Mouse (Mus musculus) forebrain, embryonic 15.5 days (tissue): ENCODE measurements at regions not wholly inside any gene's neighbourhood (a gene's known extent, or its start where the extent isn't known, plus 50 kb on each side); places are given as distances from the start of the nearest gene placed in this dataset.

Experiments used
- ATAC-seq: fragments of 200-750 bp; cut with Nextera tagmentation; replicated peaks from 2 replicates; pipeline ENCODE4 v1.8.0; 2017; ENCODE audit warnings: mild to moderate bottlenecking, moderate TSS enrichment, moderate library complexity
- H3K27ac ChIP-seq: fragments of 300-500 bp; sonication (generic); replicated peaks from 2 replicates; pipeline ENCODE4 v1.5.1; 2015; ENCODE audit warnings: mild to moderate bottlenecking, inconsistent platforms
- H3K27me3 ChIP-seq: fragments of 300-500 bp; sonication (generic); 2 replicates; pipeline ENCODE4 v1.6.1; 2015; ENCODE audit warnings: inconsistent platforms
- H3K36me3 ChIP-seq: fragments of 300-500 bp; sonication (generic); 2 replicates; pipeline ENCODE4 v1.6.1; 2015; ENCODE audit warnings: mild to moderate bottlenecking, inconsistent platforms
- H3K4me1 ChIP-seq: fragments of 300-500 bp; sonication (generic); 2 replicates; pipeline ENCODE4 v1.6.1; 2015; ENCODE audit warnings: inconsistent platforms
- H3K4me2 ChIP-seq: fragments of 300-500 bp; sonication (generic); replicated peaks from 2 replicates; pipeline ENCODE4 v1.6.1; 2015; ENCODE audit warnings: mild to moderate bottlenecking, inconsistent platforms
- H3K4me3 ChIP-seq: fragments of 300-500 bp; sonication (generic); 2 replicates; pipeline ENCODE4 v1.5.1; 2015; ENCODE audit warnings: mild to moderate bottlenecking, inconsistent platforms
- H3K9ac ChIP-seq: fragments of 300-500 bp; sonication (generic); replicated peaks from 2 replicates; pipeline ENCODE4 v1.6.1; 2015; ENCODE audit warnings: mild to moderate bottlenecking, inconsistent platforms
- H3K9me3 ChIP-seq: fragments of 300-500 bp; sonication (generic); 2 replicates; pipeline ENCODE4 v1.6.1; 2016; ENCODE audit warnings: inconsistent platforms
- WGBS: fragments of 180-500 bp; shearing (Covaris S2); methylation state at CpG from one replicate; pipeline ENCODE4 v1.1.7; 2015; ENCODE audit warnings: mixed read lengths; 5-methylcytosine and 5-hydroxymethylcytosine counted together

GRCm38 (mm10) chr10:119146342-119146741 is 93.5 kb downstream of the Cand1 start:
- no peak overlapping the region for H3K4me3 ChIP-seq
- H3K4me1 ChIP-seq, result no peaks in the 10 kb centered on the region
- H3K36me3 ChIP-seq, result no peaks in the 10 kb centered on the region
- H3K27ac ChIP-seq, result no peak overlapping the region
- H3K27me3 ChIP-seq, result no peaks in the 10 kb centered on the region
- no peak overlapping the region for H3K9ac ChIP-seq
- WGBS, result 83% methylated on average over 6 of the region's 6 CpGs
- no peak for ATAC-seq
- H3K4me2 ChIP-seq, result no peak overlapping the region
- no peaks in the 10 kb centered on the region for H3K9me3 ChIP-seq

GRCm38 (mm10) chr10:119142866-119143265 is 97.0 kb downstream of the Cand1 start:
- no peak overlapping the region for H3K9ac ChIP-seq
- no peak overlapping the region for H3K4me2 ChIP-seq
- 95% methylated on average over 6 of the region's 6 CpGs for WGBS
- H3K27me3 ChIP-seq, result no peaks in the 10 kb centered on the region
- no peak for ATAC-seq
- H3K9me3 ChIP-seq, result no peaks in the 10 kb centered on the region
- H3K36me3 ChIP-seq, result no peaks in the 10 kb centered on the region
- H3K4me1 ChIP-seq, result no peaks in the 10 kb centered on the region
- no peak overlapping the region for H3K4me3 ChIP-seq
- no peak overlapping the region for H3K27ac ChIP-seq

DNA sequence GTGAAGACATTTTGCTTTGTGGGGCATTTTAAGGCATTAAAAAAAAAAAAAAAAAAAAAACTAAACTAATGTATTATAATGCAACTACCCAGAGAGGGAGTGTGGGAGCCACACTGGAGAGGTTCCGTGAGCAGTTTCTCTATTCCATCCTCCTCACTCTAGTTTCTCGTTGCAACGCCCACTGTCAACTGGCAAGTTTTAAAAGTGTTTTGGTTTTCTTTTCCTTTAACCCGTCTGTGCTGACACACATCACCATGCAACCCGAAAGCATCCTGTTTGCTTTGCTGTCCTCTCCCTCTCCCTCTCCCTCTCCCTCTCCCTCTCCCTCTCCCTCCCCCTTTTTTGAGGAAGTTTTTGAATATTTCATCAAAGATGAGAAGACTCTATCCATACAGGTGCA is 97.5 kb downstream of the Cand1 start:
- Histone ChIP-seq H3K4me2 (no peak overlapping the region), H3K4me1 (no peaks in the 10 kb centered on the region), H3K9me3 (no peaks in the 10 kb centered on the region), H3K27me3 (no peaks in the 10 kb centered on the region), H3K9ac (no peak overlapping the region), H3K36me3 (no peaks in the 10 kb centered on the region), H3K4me3 (no peak overlapping the region), H3K27ac (no peak overlapping the region)
- 89% methylated on average over 5 of the region's 5 CpGs for WGBS
- no peak for ATAC-seq

GRCm38 (mm10) chr10:119138237-119138636 is 101.6 kb downstream of the Cand1 start:
- WGBS, result 73% methylated on average over 6 of the region's 6 CpGs
- Histone ChIP-seq H3K27me3 (no peaks in the 10 kb centered on the region), H3K4me2 (no peak overlapping the region), H3K9ac (no peak overlapping the region), H3K9me3 (no peaks in the 10 kb centered on the region), H3K4me1 (no peaks in the 10 kb centered on the region), H3K27ac (no peak overlapping the region), H3K4me3 (no peak overlapping the region), H3K36me3 (no peaks in the 10 kb centered on the region)
- ATAC-seq, result no peak

DNA sequence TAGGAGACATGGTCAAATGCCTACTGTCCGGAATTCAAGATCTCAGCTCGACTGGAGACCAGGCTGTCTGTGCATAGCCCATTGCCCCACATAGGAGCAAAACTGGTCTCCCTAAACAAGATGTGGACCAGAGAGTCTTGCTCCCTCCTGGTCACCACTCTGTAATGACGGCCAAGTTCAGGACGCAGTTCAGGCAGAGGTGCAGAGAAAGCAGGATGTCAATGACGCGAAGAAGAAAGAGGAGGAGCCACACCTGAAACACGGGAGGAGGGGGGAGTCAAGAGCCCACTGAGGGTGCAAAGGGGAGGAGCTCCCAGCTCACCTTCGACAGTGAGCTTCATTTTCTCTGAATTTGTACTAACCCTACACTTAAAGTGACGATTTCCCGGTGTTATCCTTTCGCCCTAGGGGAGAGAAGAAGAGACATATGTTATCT is 104.3 kb downstream of the Cand1 start:
- H3K9ac ChIP-seq, result no peak overlapping the region
- 63% methylated on average over 11 of the region's 11 CpGs for WGBS
- no peaks in the 10 kb centered on the region for H3K27me3 ChIP-seq
- H3K9me3 ChIP-seq, result no peaks in the 10 kb centered on the region
- ATAC-seq, result no peak
- H3K4me2 ChIP-seq, result no peak overlapping the region
- no peak overlapping the region for H3K4me3 ChIP-seq
- no peak overlapping the region for H3K27ac ChIP-seq
- H3K4me1 ChIP-seq, result no peaks in the 10 kb centered on the region
- no peaks in the 10 kb centered on the region for H3K36me3 ChIP-seq

DNA sequence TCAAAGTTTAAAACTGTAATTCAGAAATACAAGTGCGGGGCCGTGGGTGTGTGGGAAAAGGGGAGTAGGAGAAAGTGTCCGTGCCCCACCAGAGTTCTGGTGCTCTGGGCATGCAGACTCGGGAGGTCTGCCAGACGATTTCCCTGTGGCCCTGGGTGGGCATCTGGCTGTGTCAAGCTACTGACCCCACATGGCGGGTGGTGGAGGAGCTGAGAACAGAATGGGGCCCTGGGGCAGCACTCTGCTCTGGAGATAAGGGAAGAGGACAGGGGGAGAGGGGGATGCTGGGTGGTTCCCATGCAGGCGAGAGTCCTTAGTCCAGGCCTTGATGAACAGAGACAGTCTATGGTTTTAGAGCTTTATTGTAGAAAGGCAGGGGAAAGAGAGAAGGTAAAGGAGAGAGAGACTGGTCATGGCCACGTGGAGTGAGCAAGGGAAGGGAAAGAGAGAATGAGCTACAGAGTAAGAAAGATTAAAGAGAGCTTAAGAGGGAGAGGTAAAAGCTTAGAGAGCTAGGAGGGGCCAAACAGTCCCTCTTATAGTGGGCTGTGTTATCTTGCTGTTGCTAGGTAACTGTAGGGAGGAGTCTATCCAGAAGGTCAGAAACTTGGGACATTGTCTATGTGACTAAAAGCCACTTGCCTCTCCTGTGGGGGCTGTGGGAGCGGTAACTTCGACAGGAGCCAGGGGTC is 104.9 kb downstream of the Cand1 start:
- no peaks in the 10 kb centered on the region for H3K27me3 ChIP-seq
- ATAC-seq, result no peak
- WGBS, result 65% methylated on average over 10 of the region's 10 CpGs
- H3K9ac ChIP-seq, result no peak overlapping the region
- H3K4me1 ChIP-seq, result no peaks in the 10 kb centered on the region
- no peaks in the 10 kb centered on the region for H3K36me3 ChIP-seq
- no peak overlapping the region for H3K27ac ChIP-seq
- H3K4me2 ChIP-seq, result no peak overlapping the region
- no peak overlapping the region for H3K4me3 ChIP-seq
- no peaks in the 10 kb centered on the region for H3K9me3 ChIP-seq

DNA sequence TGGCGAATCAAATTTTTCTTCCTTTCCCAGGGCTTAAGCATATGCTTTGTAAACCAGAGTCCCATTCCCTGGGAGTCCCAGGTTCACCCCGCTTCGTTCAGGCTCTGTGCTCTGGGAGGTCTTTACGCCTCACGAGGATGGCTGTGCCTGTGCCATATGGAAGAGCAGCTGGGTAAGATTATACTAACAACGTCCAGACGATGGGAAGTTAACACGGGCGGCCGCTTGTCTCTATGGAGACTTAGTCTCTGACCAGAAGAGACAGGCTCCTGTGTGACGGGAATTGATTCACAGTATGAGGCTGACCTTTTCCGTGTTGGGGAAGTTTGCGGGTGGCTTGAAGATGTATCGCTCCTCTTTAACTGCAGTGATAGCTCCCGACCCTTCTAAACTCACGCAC is 107.9 kb downstream of the Cand1 start:
- Histone ChIP-seq H3K4me3 (no peak overlapping the region), H3K27ac (no peak overlapping the region), H3K9me3 (no peaks in the 10 kb centered on the region), H3K9ac (no peak overlapping the region), H3K4me1 (no peaks in the 10 kb centered on the region), H3K27me3 (no peaks in the 10 kb centered on the region), H3K36me3 (no peaks in the 10 kb centered on the region), H3K4me2 (0 out of 2 replicates have a peak overlapping the region, but pooled peaks have one; percentile 10)
- WGBS, result 57% methylated on average over 16 of the region's 16 CpGs
- peak; percentile 84 for ATAC-seq

- Histone ChIP-seq H3K4me1 (no peaks in the 10 kb centered on the region), H3K9me3 (no peaks in the 10 kb centered on the region), H3K4me2 (no peak overlapping the region), H3K36me3 (no peaks in the 10 kb centered on the region), H3K9ac (no peak overlapping the region), H3K27ac (no peak overlapping the region), H3K27me3 (no peaks in the 10 kb centered on the region), H3K4me3 (no peak overlapping the region)
- no peak for ATAC-seq
- WGBS, result 91% methylated on average over 6 of the region's 6 CpGs
These were observed 109.2 kb downstream of the Cand1 start for GRCm38 (mm10) chr10:119130676-119131075.

GRCm38 (mm10) chr10:119128035-119128434 is 111.8 kb downstream of the Cand1 start:
- no peaks in the 10 kb centered on the region for H3K27me3 ChIP-seq
- H3K27ac ChIP-seq, result no peak overlapping the region

DNA sequence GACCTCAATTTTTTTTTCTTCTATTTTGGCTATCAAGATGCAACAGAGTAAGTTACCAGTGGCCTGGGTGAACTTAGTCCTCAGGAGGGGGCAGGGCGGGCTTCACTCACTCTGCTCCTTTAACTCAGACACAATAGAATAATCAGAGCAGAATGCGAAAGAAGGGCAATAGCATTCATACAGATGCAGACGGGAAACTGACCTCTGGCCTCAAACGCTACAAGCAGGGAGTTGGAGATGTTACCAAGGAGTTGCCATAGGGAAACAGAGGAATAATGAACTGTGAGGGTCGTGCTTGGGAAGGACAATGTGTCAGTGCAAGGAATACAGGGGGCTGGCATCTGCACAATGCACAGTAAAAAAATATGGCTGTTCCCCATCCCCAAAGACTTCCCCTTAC is 116.3 kb downstream of the Cand1 start:
- Histone ChIP-seq H3K9me3 (no peaks in the 10 kb centered on the region), H3K27ac (no peak overlapping the region), H3K4me1 (no peaks in the 10 kb centered on the region), H3K4me2 (no peak overlapping the region), H3K4me3 (no peak overlapping the region), H3K9ac (no peak overlapping the region), H3K27me3 (no peaks in the 10 kb centered on the region), H3K36me3 (no peaks in the 10 kb centered on the region)
- no peak for ATAC-seq
- WGBS, result 41% methylated on average over 5 of the region's 5 CpGs

More at GRCm38 (mm10) chr10:119128035-119128434, 111.8 kb downstream of the Cand1 start:
- WGBS, result 89% methylated on average over 3 of the region's 3 CpGs
- no peak for ATAC-seq
- Histone ChIP-seq H3K4me2 (no peak overlapping the region), H3K9me3 (no peaks in the 10 kb centered on the region), H3K4me3 (no peak overlapping the region), H3K9ac (no peak overlapping the region), H3K36me3 (no peaks in the 10 kb centered on the region), H3K4me1 (no peaks in the 10 kb centered on the region)

- Histone ChIP-seq H3K4me1 (no peaks in the 10 kb centered on the region), H3K4me3 (no peak overlapping the region), H3K27me3 (no peaks in the 10 kb centered on the region), H3K9ac (no peak overlapping the region), H3K36me3 (no peaks in the 10 kb centered on the region), H3K9me3 (no peaks in the 10 kb centered on the region), H3K4me2 (no peak overlapping the region), H3K27ac (no peak overlapping the region)
- no peak for ATAC-seq
- 81% methylated on average over 8 of the region's 8 CpGs for WGBS
These were observed 117.5 kb downstream of the Cand1 start for GRCm38 (mm10) chr10:119122347-119122746.

DNA sequence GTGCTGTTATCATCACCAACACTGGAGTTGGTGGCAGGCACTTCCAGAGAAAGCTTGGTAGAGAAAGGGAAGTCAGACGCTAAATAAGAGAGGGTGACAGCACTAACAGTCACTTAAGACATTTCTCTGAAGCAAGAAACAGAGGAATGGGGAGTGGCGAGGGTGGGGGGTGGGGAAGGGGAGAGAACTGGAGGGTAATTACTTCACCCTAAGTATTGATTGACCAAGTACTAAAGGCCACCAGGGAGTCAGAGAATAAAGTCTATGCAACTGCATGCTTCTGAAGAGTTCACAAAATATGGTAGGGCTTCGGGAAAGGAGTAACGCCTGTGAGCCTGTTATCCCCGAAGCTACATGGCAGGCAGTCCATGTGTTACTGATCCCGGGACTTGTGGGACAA is 118.3 kb downstream of the Cand1 start:
- 75% methylated on average over 6 of the region's 6 CpGs for WGBS
- ATAC-seq, result no peak
- no peaks in the 10 kb centered on the region for H3K9me3 ChIP-seq
- no peak overlapping the region for H3K4me3 ChIP-seq
- no peak overlapping the region for H3K4me2 ChIP-seq
- no peaks in the 10 kb centered on the region for H3K4me1 ChIP-seq
- no peak overlapping the region for H3K9ac ChIP-seq
- H3K27ac ChIP-seq, result no peak overlapping the region
- H3K27me3 ChIP-seq, result no peaks in the 10 kb centered on the region
- H3K36me3 ChIP-seq, result no peaks in the 10 kb centered on the region

- H3K27ac ChIP-seq, result no peak overlapping the region
- H3K4me1 ChIP-seq, result 0 out of 2 replicates have a peak, but pooled peaks cover 3% of the 10 kb centered on the region
- no peak overlapping the region for H3K4me2 ChIP-seq
- H3K9ac ChIP-seq, result no peak overlapping the region
- H3K9me3 ChIP-seq, result no peaks in the 10 kb centered on the region
- H3K4me3 ChIP-seq, result no peak overlapping the region
- WGBS, result 64% methylated on average over 2 of the region's 2 CpGs
- ATAC-seq, result no peak
- no peaks in the 10 kb centered on the region for H3K27me3 ChIP-seq
- H3K36me3 ChIP-seq, result no peaks in the 10 kb centered on the region
These were observed 122.9 kb downstream of the Cand1 start for GRCm38 (mm10) chr10:119116843-119117390.
